Mouse (Mus musculus) testis, adult 2 months (tissue): ENCODE measurements around the gene Dnmt3b. TPM values are rescaled to one million over a fixed set of nuclear protein-coding genes. Genes with fewer than 3 reads are reported as not detected.
"Not testable (repeated sequence)": the region's sequence is repeated elsewhere in the genome, so short reads cannot be mapped to it uniquely, and the experiment has no call there.

Experiments
- H3K27ac ChIP-seq: fragments of 200-500 bp; 2 replicates; pipeline ENCODE4 v1.5.1; 2012; ENCODE audit warnings: low read depth, low read length; ENCODE audit not compliant: control insufficient read depth, insufficient read depth
- H3K27me3 ChIP-seq: fragments of 200-500 bp; 2 replicates; pipeline ENCODE4 v1.6.1; 2012; ENCODE audit warnings: mild to moderate bottlenecking, low read length, moderate library complexity; ENCODE audit not compliant: control insufficient read depth, insufficient read depth
- H3K36me3 ChIP-seq: fragments of 200-500 bp; 2 replicates; pipeline ENCODE4 v1.6.1; 2012; ENCODE audit warnings: mild to moderate bottlenecking, low read length; ENCODE audit not compliant: control insufficient read depth, insufficient read depth
- H3K4me1 ChIP-seq: fragments of 200-500 bp; 2 replicates; pipeline ENCODE4 v1.6.1; 2012; ENCODE audit warnings: low read length; ENCODE audit not compliant: control insufficient read depth, insufficient read depth
- H3K4me3 ChIP-seq: fragments of 200-500 bp; 2 replicates; pipeline ENCODE4 v1.5.1; 2012; ENCODE audit warnings: low read depth, mild to moderate bottlenecking, low read length, moderate library complexity, mixed read lengths; ENCODE audit not compliant: control insufficient read depth
- CTCF ChIP-seq: fragments of 200-500 bp; IDR thresholded peaks from 2 replicates; pipeline ENCODE4 v1.5.1; 2012; ENCODE audit warnings: low read depth, mild to moderate bottlenecking, inconsistent platforms, low read length, moderate library complexity; ENCODE audit not compliant: control insufficient read depth, insufficient read depth, insufficient replicate concordance
- POLR2A ChIP-seq: fragments of 200-500 bp; IDR thresholded peaks from 2 replicates; pipeline ENCODE4 v1.6.1; 2012; ENCODE audit warnings: low read depth, mild to moderate bottlenecking, inconsistent platforms, low read length, moderate library complexity; ENCODE audit not compliant: control insufficient read depth
- polyA plus RNA-seq: library from polyadenylated mRNA; depleted of rRNA; stranded (reverse); fragments of >200 nt; gene quantifications from 2 replicates; pipeline ENCODE4 v1.2.3, GENCODE M21; 2012

Gene Dnmt3b
- polyA plus RNA-seq, 1 experiment, result 2.9 TPM

DNA sequence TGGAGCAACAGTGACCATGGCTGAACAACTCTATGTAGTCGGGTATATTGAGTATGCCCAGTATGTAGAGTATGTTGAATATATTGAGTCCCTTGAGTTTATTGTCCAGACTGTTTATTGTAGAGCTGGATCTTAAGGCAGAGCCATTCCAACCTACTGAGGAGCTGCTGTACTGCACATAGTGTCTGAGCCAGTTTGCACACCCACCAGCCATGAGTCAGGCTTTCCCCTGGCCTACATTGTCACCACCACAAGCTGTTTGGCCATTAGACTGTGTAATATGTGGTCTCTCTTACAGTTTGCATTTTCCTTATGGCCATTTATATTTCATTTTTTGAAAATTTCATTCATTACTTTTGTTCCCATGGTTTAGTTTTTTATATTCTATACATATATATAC is 30.7 kb downstream of the Dnmt3b start:
- Histone ChIP-seq H3K27ac (no peak overlapping the region), H3K27me3 (no peaks in the 10 kb centered on the region), H3K36me3 (no peaks in the 10 kb centered on the region; the same call in 1 of the 2 replicates), H3K4me1 (no peaks in the 10 kb centered on the region), H3K4me3 (no peak overlapping the region)
- TF ChIP-seq CTCF, result no peak
- TF ChIP-seq POLR2A, result no peak

- H3K27me3 ChIP-seq, H3K4me3 ChIP-seq, H3K4me1 ChIP-seq, H3K36me3 ChIP-seq, H3K27ac ChIP-seq: not testable (repeated sequence)
Observed at GRCm38 (mm10) chr2:153693413-153693812, 44.2 kb downstream of the Dnmt3b start.

GRCm38 (mm10) chr2:153694462-153695085 is 45.3 kb downstream of the Dnmt3b start:
- H3K36me3 ChIP-seq, result no peaks in the 10 kb centered on the region
- H3K27me3 ChIP-seq, result no peaks in the 10 kb centered on the region
- H3K4me3 ChIP-seq, result peak overlapping the region; percentile 67
- H3K27ac ChIP-seq, result no peak overlapping the region
- TF ChIP-seq CTCF, result peak; percentile 90
- no peak for TF ChIP-seq POLR2A
- H3K4me1 ChIP-seq, result peaks cover 3% of the 10 kb centered on the region

DNA sequence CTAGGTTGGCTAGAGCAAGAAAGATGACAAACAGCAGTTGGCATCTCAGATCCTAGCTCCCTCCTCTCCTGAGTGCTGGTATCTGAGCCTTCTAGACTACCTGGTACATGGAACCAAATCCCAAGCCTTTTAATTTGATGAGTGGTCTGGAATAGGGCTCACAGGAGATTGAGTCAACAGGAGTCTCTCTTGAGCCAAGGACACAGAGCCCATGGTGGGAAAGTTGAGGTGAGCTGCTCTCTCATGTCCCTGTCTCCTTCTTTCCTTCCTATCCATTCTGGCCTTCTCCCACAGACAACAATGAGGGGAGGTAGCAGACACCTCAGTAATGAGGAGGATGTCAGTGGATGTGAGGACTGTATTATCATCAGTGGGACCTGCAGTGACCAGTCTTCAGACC is 47.1 kb downstream of the Dnmt3b start, which contains the start of gene Dnmt3c:
Gene Dnmt3c, plus strand, starts transcription at position 301 of the 400 bp plus-strand sequence.
- no peaks in the 10 kb centered on the region for H3K27me3 ChIP-seq
- H3K4me3 ChIP-seq, result no peak within 1 kb of the TSS
- peaks cover 3% of the 10 kb centered on the region for H3K4me1 ChIP-seq
- H3K36me3 ChIP-seq, result no peaks in the 10 kb centered on the region
- H3K27ac ChIP-seq, result no peak within 1 kb of the TSS
- no peak for TF ChIP-seq CTCF
- TF ChIP-seq POLR2A, result no peak

GRCm38 (mm10) chr2:153703389-153703788 is 54.1 kb downstream of the Dnmt3b start:
- TF ChIP-seq POLR2A, result no peak
- no peak for TF ChIP-seq CTCF
- Histone ChIP-seq H3K4me1 (no peaks in the 10 kb centered on the region; the same call in 1 of the 2 replicates), H3K27me3 (no peaks in the 10 kb centered on the region), H3K27ac (no peak overlapping the region), H3K36me3 (no peaks in the 10 kb centered on the region), H3K4me3 (no peak overlapping the region)

DNA sequence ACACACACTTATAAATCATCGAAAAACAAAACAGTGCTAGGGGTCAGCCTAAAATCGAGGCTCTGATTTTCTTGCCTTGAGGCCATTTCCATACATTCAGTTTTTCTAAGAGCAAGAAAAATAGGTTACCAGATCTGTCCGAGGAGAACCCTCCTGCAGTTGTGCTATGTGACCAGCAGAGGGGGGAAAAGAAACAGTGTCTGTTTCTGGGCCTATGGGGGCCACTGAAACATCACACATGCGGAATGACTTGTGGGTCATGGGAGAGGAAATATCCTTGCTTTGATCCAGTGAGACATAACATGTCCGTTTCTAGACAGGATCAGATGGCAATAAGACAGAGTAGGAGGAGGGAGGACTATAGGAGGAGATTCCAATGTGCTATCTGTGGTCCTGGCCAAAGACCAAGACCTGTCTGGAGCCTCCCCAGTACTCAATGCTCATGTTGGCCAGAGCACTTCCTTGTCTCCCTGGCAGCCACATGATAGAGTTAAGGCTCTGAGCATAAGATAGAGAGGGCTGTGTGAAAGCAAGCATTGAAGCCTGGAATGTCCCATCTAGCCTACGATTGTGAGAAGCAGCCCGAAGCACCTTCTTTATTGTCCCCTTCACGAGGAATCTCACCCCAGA is 61.6 kb downstream of the Dnmt3b start:
- no peak overlapping the region for H3K4me3 ChIP-seq
- TF ChIP-seq POLR2A, result no peak
- no peak for TF ChIP-seq CTCF
- H3K36me3 ChIP-seq, result no peaks in the 10 kb centered on the region
- H3K27ac ChIP-seq, result peak overlapping the region; percentile 21; the same call in 1 of the 2 replicates
- no peaks in the 10 kb centered on the region for H3K27me3 ChIP-seq
- H3K4me1 ChIP-seq, result no peaks in the 10 kb centered on the region

GRCm38 (mm10) chr2:153712646-153713091 is 63.4 kb downstream of the Dnmt3b start:
- TF ChIP-seq POLR2A (no peak), CTCF (no peak)
- H3K4me3 ChIP-seq, result no peak overlapping the region
- no peaks in the 10 kb centered on the region for H3K4me1 ChIP-seq
- H3K27me3 ChIP-seq, result no peaks in the 10 kb centered on the region
- no peaks in the 10 kb centered on the region for H3K36me3 ChIP-seq
- peak overlapping the region; percentile 2 for H3K27ac ChIP-seq

DNA sequence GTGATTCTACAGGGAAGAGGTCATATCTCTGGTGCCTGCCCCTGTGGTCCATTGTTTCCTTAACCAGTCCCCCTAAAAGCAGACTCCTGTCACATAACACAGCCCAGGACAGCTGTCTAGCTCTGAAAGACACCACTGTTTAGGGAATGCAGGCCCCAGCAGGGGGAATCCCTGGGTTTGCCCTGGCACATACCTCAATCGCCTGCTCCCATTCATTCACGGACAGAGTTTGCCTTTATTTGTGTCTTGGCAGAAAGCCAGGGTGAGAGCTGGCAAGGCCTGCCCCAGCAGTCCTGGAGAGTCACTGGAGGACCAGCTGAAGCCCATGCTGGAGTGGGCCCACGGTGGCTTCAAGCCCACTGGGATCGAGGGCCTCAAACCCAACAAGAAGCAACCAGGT is 64.0 kb downstream of the Dnmt3b start:
- Histone ChIP-seq H3K36me3 (no peaks in the 10 kb centered on the region), H3K27ac (peak overlapping the region; percentile 2), H3K4me3 (no peak overlapping the region), H3K27me3 (no peaks in the 10 kb centered on the region), H3K4me1 (no peaks in the 10 kb centered on the region)
- TF ChIP-seq POLR2A (no peak), CTCF (no peak)

DNA sequence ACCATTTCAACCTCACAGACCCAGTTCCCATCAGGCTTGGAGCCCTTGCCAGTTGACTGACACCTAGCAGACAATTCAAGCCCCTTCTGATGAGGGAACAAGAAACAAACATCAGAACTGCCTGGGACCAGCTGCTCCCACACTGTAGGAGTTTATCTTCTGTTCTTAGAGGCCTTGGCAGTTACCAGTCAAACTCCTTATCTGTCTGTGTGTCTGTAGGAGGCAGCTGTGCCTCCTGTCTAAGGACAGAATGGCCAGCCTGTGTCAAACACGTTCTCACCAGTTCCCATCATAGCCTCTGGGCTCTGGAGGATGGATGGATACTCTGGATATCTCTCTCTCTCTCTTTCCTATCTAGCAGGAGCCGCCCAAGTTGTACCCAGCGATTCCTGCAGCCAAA is 68.6 kb downstream of the Dnmt3b start:
- H3K27ac ChIP-seq, H3K4me1 ChIP-seq, H3K27me3 ChIP-seq, H3K4me3 ChIP-seq, H3K36me3 ChIP-seq: not testable (repeated sequence)
